Mouse (Mus musculus) kidney, postnatal 4 days (tissue): ENCODE results near the gene Dnajc22.
A peak's percentile ranks its signal among the peaks of the same experiment; 100 is the strongest.
"Not testable (repeated sequence)": the region's sequence is repeated elsewhere in the genome, so short reads cannot be mapped to it uniquely, and the experiment has no call there.

Experiments
- DNase-seq, 2 experiments: peaks; one replicate each; pipeline ENCODE4 v3.0.0; 2021; ENCODE audit warnings: mixed read lengths in 2 of 2

Gene Dnajc22

DNA sequence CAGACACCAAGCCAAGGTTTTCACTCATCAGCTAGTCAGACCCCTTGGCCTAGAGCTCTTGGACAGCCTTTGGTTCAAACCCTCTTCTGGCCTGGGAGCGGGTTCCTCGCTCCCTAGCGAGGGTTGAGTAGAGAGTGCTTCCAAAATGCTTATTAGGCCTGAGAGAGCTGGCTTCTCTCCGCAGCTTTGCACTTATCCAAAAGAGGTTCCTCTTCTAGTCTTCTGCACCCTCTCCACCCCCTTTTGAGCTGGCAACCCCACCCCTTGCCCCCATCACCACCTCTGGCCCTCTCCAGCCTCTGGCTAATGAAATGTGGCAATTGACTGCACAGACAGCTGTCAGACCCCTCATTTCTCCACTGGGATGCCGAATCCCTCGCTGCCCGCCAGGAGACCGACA lies at the start of gene Dnajc22:
Gene Dnajc22, plus strand, starts transcription at position 301 of the 400 bp plus-strand sequence.
- DNase-seq = no peak

GRCm38 (mm10) chr15:99044854-99045253 lies 48.1 kb upstream of the Dnajc22 start:
- peak in 1 of 2 experiments; percentile 56 for DNase-seq

- DNase-seq = not testable (repeated sequence)
These were observed 47.2 kb upstream of the Dnajc22 start for GRCm38 (mm10) chr15:99045734-99046133.

DNA sequence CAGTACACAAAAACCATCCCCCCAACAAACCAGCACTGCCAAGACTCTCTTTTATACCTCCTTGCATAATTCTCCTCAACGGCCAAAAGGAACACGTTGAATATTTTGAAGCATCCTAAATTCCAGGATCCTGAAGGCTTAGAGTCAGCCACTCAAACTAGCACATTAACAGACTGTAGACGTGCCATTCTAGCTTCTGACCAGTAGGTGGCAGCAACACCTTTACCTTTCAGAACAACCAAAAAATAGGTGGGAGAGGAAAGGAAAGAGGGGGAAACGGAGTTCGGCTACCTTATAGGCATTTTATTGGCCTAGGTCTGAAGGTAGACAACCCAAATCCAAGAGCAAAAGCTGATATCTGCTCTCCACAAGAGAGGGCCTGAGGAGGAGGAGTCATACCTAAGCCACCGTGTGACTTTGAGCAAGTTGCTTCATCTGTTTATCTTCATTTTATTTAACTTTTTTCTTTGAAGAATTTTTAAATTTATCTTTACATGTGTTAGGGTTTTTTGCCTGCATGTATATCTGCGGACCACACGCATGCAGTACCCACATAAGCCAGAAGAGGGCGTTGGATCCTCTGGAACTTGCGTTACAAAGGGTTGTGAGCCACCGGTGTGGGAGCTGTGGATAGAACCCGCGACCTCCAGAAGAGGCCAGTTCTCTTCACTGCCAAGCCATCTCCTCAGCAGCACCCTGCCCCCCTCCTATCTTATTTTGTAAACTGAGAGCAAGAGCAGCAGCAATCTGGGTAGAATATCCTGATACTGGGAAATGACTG lies 43.3 kb upstream of the Dnajc22 start:
- peak; percentile 73 to 76 for DNase-seq

GRCm38 (mm10) chr15:99053373-99053772 lies 39.6 kb upstream of the Dnajc22 start:
- DNase-seq = peak; percentile 44 to 58

GRCm38 (mm10) chr15:99055040-99055439 lies 37.9 kb upstream of the Dnajc22 start, which contains the start of gene Prph:
Prph (plus strand) TSS chr15:99055174.
- DNase-seq = no peak

DNA sequence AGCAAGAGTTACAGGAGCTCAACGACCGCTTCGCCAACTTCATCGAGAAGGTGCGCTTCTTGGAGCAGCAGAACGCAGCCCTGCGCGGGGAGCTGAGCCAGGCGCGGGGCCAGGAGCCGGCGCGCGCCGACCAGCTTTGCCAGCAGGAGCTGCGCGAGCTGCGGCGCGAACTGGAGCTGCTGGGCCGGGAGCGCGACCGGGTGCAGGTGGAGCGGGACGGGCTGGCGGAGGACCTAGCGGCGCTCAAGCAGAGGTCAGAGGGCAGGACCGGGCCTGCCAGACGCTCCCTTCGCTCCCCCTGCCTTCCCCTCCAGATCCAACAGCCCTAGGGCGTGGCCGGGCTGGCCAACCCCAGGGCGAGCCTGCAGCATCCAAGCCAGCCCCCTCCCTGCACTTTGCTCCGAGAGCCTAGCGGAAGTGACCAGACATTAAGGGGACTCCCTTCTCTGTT lies 37.4 kb upstream of the Dnajc22 start:
- DNase-seq = peak; percentile 48 to 62

DNA sequence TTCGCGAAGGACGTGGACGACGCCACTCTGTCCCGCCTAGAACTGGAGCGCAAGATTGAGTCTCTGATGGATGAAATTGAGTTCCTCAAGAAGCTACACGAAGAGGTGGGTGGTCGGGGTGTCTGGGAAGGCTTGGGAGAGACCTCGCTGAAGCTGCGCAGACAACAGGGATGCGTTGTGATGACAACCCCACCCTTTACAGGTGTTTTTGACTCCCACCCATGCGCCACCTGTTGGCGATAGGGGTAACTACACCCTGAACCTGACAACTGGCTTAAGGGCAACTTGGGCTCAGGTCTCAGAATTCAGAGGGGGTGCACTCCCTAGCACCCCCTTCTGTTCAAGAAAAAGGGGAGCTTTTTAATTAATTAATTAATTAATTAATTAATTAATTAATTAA lies 36.6 kb upstream of the Dnajc22 start:
- DNase-seq = peak; percentile 67

DNA sequence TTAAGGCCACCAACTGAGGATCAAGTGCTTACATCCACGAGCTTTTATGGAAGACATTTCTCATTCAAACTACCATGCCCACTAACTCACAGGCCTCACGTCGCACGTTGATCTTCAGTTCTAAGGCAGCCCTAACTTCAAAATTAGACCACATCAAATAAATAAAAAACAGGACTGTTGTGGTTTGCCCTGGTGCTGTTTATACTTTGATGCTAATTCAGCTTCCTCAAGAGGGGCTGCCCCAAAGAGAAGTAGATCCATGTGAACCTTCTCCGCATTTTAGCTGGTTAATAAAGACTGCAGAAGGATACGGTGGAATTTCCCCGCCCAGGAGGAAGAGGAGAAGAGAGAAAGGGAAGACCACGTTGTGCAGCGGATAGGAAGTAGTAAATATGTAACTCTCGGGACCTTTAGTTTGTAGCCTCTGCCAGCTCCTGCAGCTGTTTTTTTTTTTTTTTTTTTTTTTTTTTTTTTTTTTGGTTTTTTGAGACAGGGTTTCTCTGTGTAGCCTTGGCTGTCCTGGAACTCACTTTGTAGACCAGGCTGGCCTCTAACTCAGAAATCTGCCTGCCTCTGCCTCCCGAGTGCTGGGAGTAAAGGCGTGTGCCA lies 27.3 kb upstream of the Dnajc22 start:
- DNase-seq = no peak

DNA sequence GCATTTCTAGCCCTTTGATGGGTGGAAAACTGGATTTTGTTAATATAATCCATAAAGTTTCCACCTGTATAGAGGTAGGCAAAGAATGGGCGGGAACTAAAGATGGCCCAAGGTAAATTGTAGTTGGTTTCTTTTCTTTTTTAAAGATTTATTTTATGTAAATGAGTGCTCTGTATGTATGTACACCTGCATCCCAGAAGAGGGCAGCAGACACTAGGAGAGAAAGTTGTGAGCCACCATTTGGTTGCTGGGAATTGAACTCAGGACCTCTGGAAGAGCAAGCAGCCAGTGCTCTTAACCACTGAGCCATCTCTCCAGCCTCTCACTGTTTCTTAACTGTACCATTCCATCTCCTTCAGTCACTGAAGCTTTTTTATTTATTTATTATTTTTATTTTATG lies 21.0 kb upstream of the Dnajc22 start:
- no peak for DNase-seq

GRCm38 (mm10) chr15:99074019-99074599 lies 18.9 kb upstream of the Dnajc22 start, which contains the start of gene Troap:
Troap (plus strand) TSS chr15:99074575.
- DNase-seq = no peak

GRCm38 (mm10) chr15:99074600-99075333 lies 18.2 kb upstream of the Dnajc22 start:
- peak; percentile 99 for DNase-seq

- not testable (repeated sequence) for DNase-seq
These were observed 17.0 kb upstream of the Dnajc22 start for GRCm38 (mm10) chr15:99076011-99076410.

- DNase-seq = no peak
These were observed 14.6 kb upstream of the Dnajc22 start for GRCm38 (mm10) chr15:99078181-99078910.

- no peak for DNase-seq
These were observed 13.2 kb upstream of the Dnajc22 start for GRCm38 (mm10) chr15:99079804-99080203.

DNA sequence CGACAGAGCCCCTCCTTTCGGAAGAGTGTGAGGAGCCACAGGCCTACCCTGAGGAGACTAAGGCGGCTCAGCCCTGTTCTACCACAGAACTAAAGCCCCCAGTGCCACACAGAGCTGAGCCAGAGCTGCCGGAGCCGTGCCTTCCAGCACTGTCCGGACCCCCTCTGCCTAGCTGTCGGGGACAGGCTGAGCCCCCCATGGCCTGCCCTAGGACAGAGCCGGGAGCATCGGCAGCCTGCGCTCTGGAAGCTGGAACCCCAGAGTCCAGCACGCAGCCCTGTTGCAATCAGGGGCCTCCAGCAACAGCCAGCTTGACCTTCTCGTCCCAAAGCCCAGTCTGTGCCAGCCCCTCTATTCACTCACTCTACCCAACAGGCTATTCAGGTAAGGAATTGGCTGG lies 10.6 kb upstream of the Dnajc22 start:
- DNase-seq = no peak

DNA sequence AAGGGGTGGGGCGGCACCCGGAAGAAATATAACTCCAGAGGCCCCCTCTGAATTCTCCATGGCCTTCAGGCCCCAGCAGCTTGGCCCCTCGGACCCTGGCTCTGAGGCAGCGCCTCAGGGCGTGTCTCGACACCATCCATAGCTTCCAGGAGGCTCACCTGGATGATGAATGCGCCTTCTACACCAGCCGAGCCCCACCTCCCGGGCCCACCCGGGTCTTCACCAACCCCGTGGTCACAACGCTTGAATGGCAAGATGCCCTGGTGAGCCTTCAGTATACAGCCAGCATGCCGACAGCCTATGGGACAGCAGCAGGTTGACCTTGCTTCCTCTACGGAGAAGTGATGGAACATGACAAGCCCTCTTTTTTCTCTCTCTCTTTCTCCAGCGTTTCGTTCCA lies 10.1 kb upstream of the Dnajc22 start:
- no peak for DNase-seq

- peak; percentile 78 to 83 for DNase-seq
These were observed 9.7 kb upstream of the Dnajc22 start for GRCm38 (mm10) chr15:99083258-99083657.

GRCm38 (mm10) chr15:99083867-99084557 lies 9.0 kb upstream of the Dnajc22 start:
- peak; percentile 31 to 58 for DNase-seq

- no peak for DNase-seq
These were observed 8.4 kb upstream of the Dnajc22 start for GRCm38 (mm10) chr15:99084618-99085017.

- no peak for DNase-seq
These were observed 7.0 kb upstream of the Dnajc22 start for GRCm38 (mm10) chr15:99085997-99086396.
